8 mouse cellular contexts compared by ENCODE assay signal in genomic region chr7:123377443-123378400, GRCm38 (mm10). TPM values are rescaled to one million over a fixed set of nuclear protein-coding genes. Genes with fewer than 3 reads are reported as not detected.
DNase-seq lines count a peak whose midpoint lies in the region; ATAC-seq and TF ChIP-seq lines count a peak whose summit lies in the region.

No protein-coding gene starts in this region.

- peak; percentile 100 for ATAC-seq in cerebellum, adult (ENCODE audit: insufficient number of reproducible peaks, low FRiP score, low TSS enrichment)
- peak; percentile 100 for ATAC-seq in forebrain, embryonic 13.5 days
- peak; percentile 100 for ATAC-seq in liver, postnatal 0 days
- ATAC-seq in neural tube, embryonic 14.5 days (ENCODE audit: low read depth) = peak; percentile 100

- intact Hi-C loops in heart, postnatal 10 days (cut with DNase I) = no loop called here

- H3K27ac ChIP-seq in ES-Bruce4 (ENCODE audit: insufficient read depth, low read length) = no peak overlapping the region
- peak overlapping the region; percentile 75 for H3K27ac ChIP-seq in forebrain, embryonic 13.5 days
- peak overlapping the region; percentile 36 for H3K27ac ChIP-seq in liver, postnatal 0 days (ENCODE audit: low read depth)
- peak overlapping the region; percentile 79 for H3K27ac ChIP-seq in neural tube, embryonic 14.5 days (ENCODE audit: low read depth, low read length)

- H3K9ac ChIP-seq in ES-Bruce4 (ENCODE audit: low read depth, poor library complexity, severe bottlenecking) = peak overlapping the region; percentile 13
- H3K9ac ChIP-seq in forebrain, embryonic 13.5 days = peak overlapping the region; percentile 88
- H3K9ac ChIP-seq in liver, postnatal 0 days (replicated peaks) = peak overlapping the region; percentile 75
- peak overlapping the region; percentile 66 for H3K9ac ChIP-seq in neural tube, embryonic 14.5 days (replicated peaks; ENCODE audit: low read depth, low read length)

- no peak for TF ChIP-seq CTCF in ES-Bruce4 (IDR thresholded peaks at IDR 0.05; ENCODE audit: low read depth, low read length)
- 0 out of 2 replicates have a peak, but pooled peaks have one; percentile 11 for TF ChIP-seq CTCF in liver, postnatal 0 days (IDR thresholded peaks at IDR 0.05; ENCODE audit: low read depth)

- TF ChIP-seq EP300 in ES-Bruce4 (IDR thresholded peaks at IDR 0.05; ENCODE audit: insufficient read depth, low read depth, low read length) = no peak
- no peak for TF ChIP-seq EP300 in liver, postnatal 0 days (IDR thresholded peaks at IDR 0.05; ENCODE audit: low read depth)

- TF ChIP-seq POLR2A in ES-Bruce4 (IDR thresholded peaks at IDR 0.05; ENCODE audit: insufficient read depth, low read length) = peak; percentile 78

- H3K27me3 ChIP-seq in ES-Bruce4 (ENCODE audit: control insufficient read depth, insufficient read depth, low read length, poor library complexity, severe bottlenecking) = no peaks in the 10 kb centered on the region
- 0 out of 2 replicates have a peak, but pooled peaks cover 4% of the 10 kb centered on the region for H3K27me3 ChIP-seq in forebrain, embryonic 13.5 days
- H3K27me3 ChIP-seq in liver, postnatal 0 days (ENCODE audit: insufficient read depth, low read length) = no peaks in the 10 kb centered on the region
- H3K27me3 ChIP-seq in neural tube, embryonic 14.5 days (ENCODE audit: control insufficient read depth, insufficient read depth, low read length) = no peaks in the 10 kb centered on the region

- H3K9me3 ChIP-seq in ES-Bruce4 (replicated peaks; ENCODE audit: control insufficient read depth, insufficient read depth, low read length, poor library complexity, severe bottlenecking) = no peaks in the 10 kb centered on the region
- H3K9me3 ChIP-seq in forebrain, embryonic 13.5 days (replicated peaks) = no peaks in the 10 kb centered on the region
- H3K9me3 ChIP-seq in liver, postnatal 0 days (ENCODE audit: low read length) = no peaks in the 10 kb centered on the region
- no peaks in the 10 kb centered on the region for H3K9me3 ChIP-seq in neural tube, embryonic 14.5 days (ENCODE audit: control insufficient read depth, low read length)

- H3K4me3 ChIP-seq in ES-Bruce4 (ENCODE audit: low read depth, low read length) = peak overlapping the region; percentile 93
- peak overlapping the region; percentile 87 for H3K4me3 ChIP-seq in forebrain, embryonic 13.5 days
- peak overlapping the region; percentile 69 for H3K4me3 ChIP-seq in liver, postnatal 0 days (ENCODE audit: low read depth, low read length)
- H3K4me3 ChIP-seq in neural tube, embryonic 14.5 days (ENCODE audit: low read depth, low read length) = peak overlapping the region; percentile 70

- H3K36me3 ChIP-seq in ES-Bruce4 (ENCODE audit: control insufficient read depth, insufficient read depth, low read length, poor library complexity, severe bottlenecking) = no peaks in the 10 kb centered on the region
- H3K36me3 ChIP-seq in forebrain, embryonic 13.5 days (ENCODE audit: poor library complexity, severe bottlenecking) = 0 out of 2 replicates have a peak, but pooled peaks cover 7% of the 10 kb centered on the region
- H3K36me3 ChIP-seq in liver, postnatal 0 days (replicated peaks; ENCODE audit: insufficient read depth, low read length) = no peaks in the 10 kb centered on the region
- H3K36me3 ChIP-seq in neural tube, embryonic 14.5 days (ENCODE audit: control insufficient read depth, insufficient read depth, low read length) = no peaks in the 10 kb centered on the region

- WGBS in forebrain, embryonic 13.5 days = 4% methylated on average over 40 of the region's 41 CpGs
- WGBS in large intestine, adult 2 months = 4% methylated on average over 41 of the region's 41 CpGs
- WGBS in liver, postnatal 0 days (ENCODE audit: insufficient replicate concordance) = 4% methylated on average over 41 of the region's 41 CpGs
- 4% methylated on average over 41 of the region's 41 CpGs for WGBS in neural tube, embryonic 14.5 days

- peak; percentile 97 for DNase-seq in heart, postnatal 10 days
- peak; percentile 97 for DNase-seq in large intestine, adult 2 months (ENCODE audit: low read depth, low spot score)
- DNase-seq in liver, postnatal 0 days = peak; percentile 97
- DNase-seq in testis, postnatal 10 days (ENCODE audit: low spot score) = peak; percentile 93

- H3K4me1 ChIP-seq in ES-Bruce4 (ENCODE audit: control insufficient read depth, insufficient read depth, low read length) = peaks cover 3% of the 10 kb centered on the region
- peaks cover 18% of the 10 kb centered on the region for H3K4me1 ChIP-seq in forebrain, embryonic 13.5 days
- peaks cover 11% of the 10 kb centered on the region for H3K4me1 ChIP-seq in liver, postnatal 0 days (ENCODE audit: insufficient read depth)
- H3K4me1 ChIP-seq in neural tube, embryonic 14.5 days (ENCODE audit: control insufficient read depth, insufficient read depth, low read length) = peaks cover 12% of the 10 kb centered on the region

- peak overlapping the region; percentile 94 for H3K4me2 ChIP-seq in forebrain, embryonic 13.5 days
- peak overlapping the region; percentile 88 for H3K4me2 ChIP-seq in liver, postnatal 0 days (ENCODE audit: low read depth, low read length)
- H3K4me2 ChIP-seq in neural tube, embryonic 14.5 days (ENCODE audit: low read depth, low read length) = peak overlapping the region; percentile 62

RNA-seq across cellular contexts. Expression of gene Arhgap17, which starts 8.0 kb away (rescaled TPM):
- 38.2 and 38.8 TPM in 2 replicates for polyA plus RNA-seq in ES-Bruce4 (2011; ENCODE audit: insufficient read depth, insufficient read length, low read depth, missing spikeins)
- polyA plus RNA-seq in forebrain, embryonic 13.5 days (2015; fragmentation: Nextera tagmentation; extraction: Ambion mirVana) = 12.5 and 13.5 TPM in 2 replicates
- 10 to 100 TPM; 22.4 to 24.2 TPM for total RNA-seq in heart, postnatal 10 days (2021)
- polyA plus RNA-seq in large intestine, adult 2 months (2012; rRNA removed) = 23.7 and 41.5 TPM in 2 replicates
- polyA plus RNA-seq in liver, postnatal 0 days (2015; fragmentation: Nextera tagmentation; extraction: Ambion mirVana) = 6.0 and 6.8 TPM in 2 replicates
- 10.3 and 14.6 TPM in 2 replicates for polyA plus RNA-seq in neural tube, embryonic 14.5 days (2014; fragmentation: Nextera tagmentation; extraction: Ambion mirVana)

RNA-seq across cellular contexts. Expression of gene Lcmt1, which starts 8.1 kb away (rescaled TPM):
- polyA plus RNA-seq in ES-Bruce4 (2011; ENCODE audit: insufficient read depth, insufficient read length, low read depth, missing spikeins) = 49.9 and 62.6 TPM in 2 replicates
- 81.2 and 87.7 TPM in 2 replicates for polyA plus RNA-seq in forebrain, embryonic 13.5 days (2015; fragmentation: Nextera tagmentation; extraction: Ambion mirVana)
- 10 to 100 TPM; 27.6 to 29.5 TPM for total RNA-seq in heart, postnatal 10 days (2021)
- 18.7 and 30.1 TPM in 2 replicates for polyA plus RNA-seq in large intestine, adult 2 months (2012; rRNA removed)
- 10.8 and 12.2 TPM in 2 replicates for polyA plus RNA-seq in liver, postnatal 0 days (2015; fragmentation: Nextera tagmentation; extraction: Ambion mirVana)
- 99.8 and 112 TPM in 2 replicates for polyA plus RNA-seq in neural tube, embryonic 14.5 days (2014; fragmentation: Nextera tagmentation; extraction: Ambion mirVana)

Comparison
In these comparisons a context has a peak if more than half of its experiments do, and no peak if none do; other contexts are left out.
1. H3K9ac ChIP-seq: peak in every context shown above with its lines; median percentile 88 in forebrain, embryonic 13.5 days; 75 in liver, postnatal 0 days; 66 in neural tube, embryonic 14.5 days; 13 in ES-Bruce4.